Mouse (Mus musculus) adipose tissue, adult 10 weeks (tissue): ENCODE data around the gene Olfr1255. TPM values are rescaled to one million over a fixed set of nuclear protein-coding genes. Genes with fewer than 3 reads are reported as not detected.

Experiments
- polyA plus RNA-seq: library from polyadenylated mRNA; stranded (reverse); fragments of 350-450 nt; fragmentation: Illumina TruSeq; extraction: RNeasy Lipid Tissue Mini Kit (QIAGEN cat#74804); gene quantifications from one replicate; pipeline ENCODE4 v1.2.3, GENCODE M21; 2014; ENCODE audit warnings: low read depth, low replicate concordance

The Olfr1255 gene
- polyA plus RNA-seq: not detected

DNA sequence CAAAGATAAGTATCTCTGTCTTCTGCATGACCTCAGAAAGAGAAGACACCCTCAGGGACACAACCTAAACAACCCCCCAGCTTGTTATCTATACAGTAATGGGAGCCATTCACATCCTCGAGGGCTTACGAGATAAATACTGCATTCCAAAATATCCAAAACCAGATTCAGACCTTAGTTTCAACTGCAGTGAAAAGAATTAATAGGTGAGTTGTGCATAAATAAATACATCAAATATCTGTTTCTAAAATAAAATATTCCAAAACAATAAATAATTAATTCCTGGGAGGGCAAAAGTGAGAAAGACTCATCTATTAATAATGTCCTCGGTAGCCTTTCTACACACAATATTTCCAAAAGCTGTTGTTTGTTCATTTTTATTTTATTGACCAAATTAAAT, at the start of gene Olfr1255:
Gene Olfr1255, plus strand, starts transcription at position 301 of the 400 bp plus-strand sequence.

DNA sequence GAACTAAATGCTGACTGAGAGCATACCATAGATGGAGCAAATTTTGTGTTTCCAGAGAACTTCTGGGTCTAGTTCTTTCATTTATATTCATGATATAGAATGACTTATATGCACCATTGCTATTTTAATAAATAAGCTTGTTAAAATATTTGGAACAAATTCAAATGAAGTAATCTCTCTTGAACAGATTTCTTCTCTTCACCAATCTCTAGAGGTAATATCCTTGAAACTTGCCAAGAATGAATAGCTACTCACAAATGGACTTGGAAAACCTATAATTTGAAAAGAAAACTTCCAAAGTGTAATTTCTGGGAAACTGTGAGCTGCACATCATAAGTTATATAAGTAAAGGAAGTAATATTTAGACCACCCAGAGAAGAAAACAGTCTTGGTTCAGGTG, 18.3 kb upstream of the Olfr1255 start, which contains the start of gene Olfr1254:
Gene Olfr1254, minus strand, starts transcription at position 101 of the 400 bp plus-strand sequence.

DNA sequence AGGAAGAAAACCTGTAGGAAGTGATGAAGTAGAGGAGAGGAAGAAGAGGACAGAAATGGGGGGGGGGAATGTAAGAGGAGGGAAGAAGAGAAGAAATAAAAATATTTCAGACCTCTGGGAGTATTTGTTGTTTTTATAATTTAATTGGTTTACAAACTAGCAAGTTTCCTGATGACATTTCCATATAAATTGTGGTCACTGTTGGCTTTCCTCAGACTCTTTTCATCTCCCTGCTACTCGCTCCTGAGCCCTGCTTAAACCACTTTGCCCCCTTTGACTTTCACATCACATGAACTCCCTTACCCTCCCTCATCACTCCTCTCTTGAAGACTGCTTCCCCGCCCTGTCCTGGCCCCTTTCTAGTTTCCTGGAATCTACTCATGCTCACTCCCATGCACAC, 29.6 kb downstream of the Olfr1255 start, which contains the start of gene Olfr1256:
Gene Olfr1256, minus strand, starts transcription at position 101 of the 400 bp plus-strand sequence.

DNA sequence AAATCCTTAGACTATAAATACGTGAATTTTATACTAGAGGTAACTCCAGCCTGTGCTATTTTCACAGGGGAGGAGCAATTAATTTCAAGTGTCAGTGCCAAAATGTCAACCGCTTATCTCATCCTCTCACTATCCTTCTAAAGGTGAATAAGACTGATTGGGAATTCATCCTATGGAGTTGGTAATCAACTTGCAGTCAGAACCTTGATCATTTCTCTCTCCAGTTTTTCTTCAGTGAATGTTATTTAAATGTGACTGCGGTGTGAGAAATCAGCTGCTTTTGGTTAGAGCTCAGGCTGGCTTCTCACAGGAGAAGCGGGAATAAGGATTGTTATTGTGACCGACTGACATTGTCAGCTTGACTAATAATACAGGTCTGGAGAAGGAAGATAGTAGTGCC, 36.3 kb downstream of the Olfr1255 start, which contains the start of gene Olfr48:
Gene Olfr48, minus strand, starts transcription at position 101 of the 400 bp plus-strand sequence.

Other genes starting within 250 kb of the Olfr1255 start
- not detected for gene Olfr1245, start 233.6 kb upstream of the Olfr1255 start, polyA plus RNA-seq
- not detected for gene Olfr1246, start 218.9 kb upstream of the Olfr1255 start, polyA plus RNA-seq
- not detected for gene Olfr1247, start 197.9 kb upstream of the Olfr1255 start, polyA plus RNA-seq
- not detected for gene Olfr1248, start 193.8 kb upstream of the Olfr1255 start, polyA plus RNA-seq
- not detected for gene Olfr1249, start 177.1 kb upstream of the Olfr1255 start, polyA plus RNA-seq
- gene Olfr1250, start 150.6 kb upstream of the Olfr1255 start, polyA plus RNA-seq: not detected
- not detected for gene Olfr1251, start 140.1 kb upstream of the Olfr1255 start, polyA plus RNA-seq
- gene Olfr1252, start 87.0 kb upstream of the Olfr1255 start, polyA plus RNA-seq: not detected
- gene Olfr1253, start 55.0 kb upstream of the Olfr1255 start, polyA plus RNA-seq: not detected
- not detected for gene Olfr1254, start 18.4 kb upstream of the Olfr1255 start, polyA plus RNA-seq
- not detected for gene Olfr1256, start 29.5 kb downstream of the Olfr1255 start, polyA plus RNA-seq
- not detected for gene Olfr48, start 36.2 kb downstream of the Olfr1255 start, polyA plus RNA-seq
- gene Olfr1257, start 66.4 kb downstream of the Olfr1255 start, polyA plus RNA-seq: not detected
- gene Olfr1258, start 115.3 kb downstream of the Olfr1255 start, polyA plus RNA-seq: not detected
- gene Olfr1259, start 136.6 kb downstream of the Olfr1255 start, polyA plus RNA-seq: not detected
- not detected for gene Olfr1260, start 162.3 kb downstream of the Olfr1255 start, polyA plus RNA-seq
- gene Olfr1261, start 179.2 kb downstream of the Olfr1255 start, polyA plus RNA-seq: not detected
- not detected for gene Olfr1262, start 188.1 kb downstream of the Olfr1255 start, polyA plus RNA-seq
- not detected for gene Olfr1263, start 200.1 kb downstream of the Olfr1255 start, polyA plus RNA-seq
- not detected for gene Olfr1264, start 213.5 kb downstream of the Olfr1255 start, polyA plus RNA-seq
- gene Olfr1265, start 223.3 kb downstream of the Olfr1255 start, polyA plus RNA-seq: not detected